Mouse (Mus musculus) mature B cell (primary cell): ENCODE results near the gene Clec4e.
"Not testable (repeated sequence)": the region's sequence is repeated elsewhere in the genome, so short reads cannot be mapped to it uniquely, and the experiment has no call there.

Experiments
- in situ Hi-C: fragments of 300-500 bp; cut with MboI; formaldehyde crosslinking; loops from 2 replicates; pipeline ENCODE4 v1.14.3; 2019

Clec4e gene

DNA sequence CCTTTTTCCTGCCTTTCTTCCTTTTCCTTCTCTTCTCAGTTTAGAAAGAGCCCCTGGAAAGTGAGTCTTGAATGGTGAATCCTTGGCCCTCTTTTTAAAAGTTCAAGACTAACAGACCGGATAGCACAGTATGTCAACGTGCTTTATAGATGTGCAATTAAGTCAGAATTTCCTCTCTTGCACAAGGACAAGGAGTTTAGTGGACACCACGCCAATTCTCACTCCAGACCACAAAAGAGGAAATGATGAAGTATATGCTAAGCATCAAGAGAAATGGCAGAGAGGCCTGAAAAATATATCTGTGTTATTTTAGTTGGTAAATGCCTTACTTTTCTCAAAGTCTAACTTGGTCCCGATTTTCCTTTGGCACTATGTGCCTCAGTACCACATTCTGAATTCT lies at the start of gene Clec4e:
Gene Clec4e (minus strand): TSS at position 118 of the 400 bp plus-strand sequence.
- in situ Hi-C loops = no loop called here

DNA sequence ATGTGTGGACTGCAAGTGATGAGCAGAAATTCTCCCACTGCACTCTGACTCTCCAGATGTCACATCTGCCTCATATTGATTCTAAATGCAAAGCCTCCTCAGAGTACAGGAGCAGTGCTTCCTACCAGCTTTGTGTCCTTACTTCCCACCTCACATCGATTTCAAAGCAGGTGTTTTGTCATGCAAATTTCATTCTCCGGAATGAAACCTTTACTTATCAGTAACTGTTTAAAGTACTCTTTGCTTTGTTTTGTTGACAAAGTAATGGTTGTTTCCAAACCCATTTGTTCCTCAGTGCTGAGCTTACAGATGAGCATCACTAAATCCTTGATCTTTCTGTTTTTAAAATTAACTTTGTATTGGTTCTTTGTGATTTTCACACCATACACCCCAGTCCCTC lies 42.8 kb upstream of the Clec4e start:
- in situ Hi-C loops = no loop called here

GRCm38 (mm10) chr6:123308033-123308432 lies 18.4 kb upstream of the Clec4e start, which contains the start of gene Vmn2r19:
TSS of gene Vmn2r19 (plus strand) at chr6:123308333.
- in situ Hi-C loops = no loop called here

- in situ Hi-C loops = not testable (repeated sequence)
Measured at GRCm38 (mm10) chr6:123306315-123306714, 16.6 kb upstream of the Clec4e start.

- in situ Hi-C loops = no loop called here
Measured at GRCm38 (mm10) chr6:123296687-123297086, 7.0 kb upstream of the Clec4e start.

DNA sequence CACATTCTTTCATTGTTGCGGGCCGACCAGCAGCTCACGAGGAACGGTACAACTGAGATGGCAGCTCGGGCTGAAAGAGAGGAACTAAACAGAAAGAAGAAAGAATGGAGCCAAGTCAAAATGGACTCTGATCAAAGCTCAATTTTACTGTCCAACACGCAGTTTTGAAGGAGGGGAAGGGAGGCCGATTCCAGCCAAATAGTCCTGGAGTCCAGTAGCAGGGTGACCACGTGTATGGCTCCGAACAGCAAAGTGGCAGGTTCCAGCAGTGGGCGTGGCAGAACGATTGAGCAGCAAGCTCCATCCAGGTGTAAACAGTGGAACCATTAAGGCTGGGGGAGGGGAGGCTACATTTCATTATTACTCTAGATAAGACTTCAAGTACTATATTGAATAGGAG lies 3.8 kb upstream of the Clec4e start:
- in situ Hi-C loops = not testable (repeated sequence)

- in situ Hi-C loops = no loop called here
Measured at GRCm38 (mm10) chr6:123292751-123293400, 3.2 kb upstream of the Clec4e start.

DNA sequence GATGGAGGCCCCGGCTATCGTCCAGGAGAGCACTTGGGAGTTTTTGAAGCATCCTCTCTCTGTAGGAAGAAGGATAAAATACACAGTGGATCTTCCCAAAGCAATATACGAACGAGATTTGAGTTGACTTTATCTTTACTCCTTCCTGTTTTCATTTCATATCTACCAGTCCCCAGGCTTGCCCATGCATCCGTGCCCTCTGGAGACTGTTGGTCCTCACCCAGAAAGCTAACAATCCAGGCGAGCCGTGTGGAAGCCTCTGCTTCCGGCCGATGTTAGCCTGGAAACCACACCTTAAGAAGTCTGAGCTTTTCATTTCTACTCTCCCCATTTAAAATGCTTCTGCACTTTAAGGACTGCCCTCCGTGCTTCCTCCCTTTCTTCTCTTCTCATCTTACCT lies 739 bp downstream of the Clec4e start:
- in situ Hi-C loops = no loop called here

GRCm38 (mm10) chr6:123286311-123286710 lies 3.4 kb downstream of the Clec4e start:
- in situ Hi-C loops = no loop called here

DNA sequence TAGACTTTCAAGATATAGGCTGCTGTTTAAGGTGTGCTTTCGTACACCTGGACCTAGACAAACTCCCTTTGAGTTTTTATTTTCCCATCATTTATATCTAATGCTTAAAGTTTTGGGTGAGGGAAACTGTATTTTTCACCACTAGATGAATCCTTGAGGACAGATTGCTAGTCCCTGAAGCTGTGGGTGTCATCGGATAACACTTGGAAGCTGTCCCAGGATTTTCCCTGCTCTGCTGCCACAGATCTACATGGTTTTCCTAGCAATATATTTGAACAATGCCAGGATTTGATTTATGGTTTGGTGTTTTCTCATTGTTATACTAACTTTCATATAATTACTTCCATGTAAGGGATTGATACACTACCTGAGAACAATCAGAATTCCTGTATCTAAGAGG lies 10.2 kb downstream of the Clec4e start:
- in situ Hi-C loops = no loop called here

GRCm38 (mm10) chr6:123266945-123267344 lies 22.7 kb downstream of the Clec4e start:
- in situ Hi-C loops = no loop called here

DNA sequence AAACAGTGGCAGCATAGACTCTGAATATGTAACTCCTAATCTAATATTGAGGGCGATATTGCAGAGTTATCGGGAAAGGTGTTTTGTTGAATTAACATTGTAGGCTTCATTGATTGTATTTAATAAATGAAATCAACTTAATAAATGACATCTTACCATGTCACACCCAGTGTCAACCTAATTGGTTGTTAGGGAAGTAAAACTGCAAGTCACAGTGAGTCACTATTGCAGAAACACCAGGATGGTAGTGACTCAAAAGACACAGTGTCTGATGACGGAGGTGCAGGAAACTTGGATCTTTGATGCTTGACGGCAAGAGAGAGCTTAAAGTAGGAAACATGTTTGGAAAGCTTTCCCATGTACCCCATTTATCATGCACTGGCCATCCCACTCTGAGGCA lies 23.9 kb downstream of the Clec4e start:
- in situ Hi-C loops = no loop called here

DNA sequence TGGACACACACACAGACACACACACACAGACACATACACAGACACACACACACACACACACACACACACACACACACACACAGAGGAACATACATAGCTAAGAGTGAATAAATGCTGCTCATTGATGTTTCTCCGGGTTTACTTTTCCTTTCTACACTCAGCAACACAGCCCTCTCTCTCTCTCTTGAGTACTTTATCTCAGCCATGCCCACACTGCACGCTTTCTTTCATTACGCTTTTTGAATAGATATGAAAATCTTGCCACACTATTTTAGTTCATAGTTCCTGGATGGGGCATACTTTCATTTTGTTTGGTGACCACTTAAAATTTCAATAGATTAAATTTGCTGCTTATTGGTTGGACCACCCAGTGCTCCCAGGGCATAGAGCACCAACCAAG lies 25.5 kb downstream of the Clec4e start:
- in situ Hi-C loops = no loop called here

DNA sequence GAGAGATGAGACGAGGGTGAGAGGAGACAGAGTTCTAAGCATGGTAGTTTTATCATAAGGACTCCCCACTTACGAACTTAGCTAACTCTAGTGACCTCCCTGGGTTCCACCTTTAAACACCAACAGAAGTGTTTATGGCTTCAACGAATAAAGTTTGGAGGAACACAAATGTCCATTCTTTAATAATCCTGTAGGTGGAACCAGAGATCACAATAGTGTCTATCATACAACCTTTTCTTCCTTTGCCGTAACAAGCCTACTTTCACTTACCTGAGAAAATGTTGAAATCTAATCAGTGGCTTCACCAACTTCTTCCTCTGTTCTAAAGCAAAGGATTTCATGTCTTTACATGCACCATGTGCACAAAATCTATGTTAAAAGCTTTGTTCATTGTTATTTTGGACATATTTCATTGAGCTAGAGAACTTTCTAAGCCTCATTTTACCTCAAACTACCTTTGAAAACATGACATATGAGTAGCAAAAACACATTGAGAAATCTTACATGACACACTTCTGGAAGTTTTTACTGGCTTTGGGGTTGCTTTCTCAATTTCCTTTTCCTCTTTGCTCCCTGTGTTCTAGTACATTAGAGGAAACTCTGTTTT lies 28.0 kb downstream of the Clec4e start, which contains the start of gene Clec4d:
Gene Clec4d (plus strand): TSS at position 557 of the 607 bp plus-strand sequence.
- in situ Hi-C loops = no loop called here

DNA sequence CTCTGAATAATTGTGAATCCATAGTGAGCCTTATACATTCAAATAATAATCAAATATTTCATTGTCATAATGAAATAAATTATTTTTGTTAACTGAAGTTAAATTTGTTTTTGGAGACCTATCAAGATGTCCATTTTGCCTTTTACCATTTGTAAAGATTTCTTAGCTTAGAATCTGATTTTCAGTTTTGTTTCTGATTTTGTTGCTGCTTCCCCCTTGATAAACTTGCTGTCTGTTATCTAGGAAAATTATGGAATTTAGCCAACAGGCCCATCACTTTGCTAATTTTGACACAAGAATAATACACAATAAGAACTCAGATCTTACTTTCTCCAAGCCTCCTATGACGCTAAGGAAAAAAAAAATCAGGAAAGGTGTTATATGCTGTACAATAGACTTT lies 28.8 kb downstream of the Clec4e start:
- in situ Hi-C loops = no loop called here

DNA sequence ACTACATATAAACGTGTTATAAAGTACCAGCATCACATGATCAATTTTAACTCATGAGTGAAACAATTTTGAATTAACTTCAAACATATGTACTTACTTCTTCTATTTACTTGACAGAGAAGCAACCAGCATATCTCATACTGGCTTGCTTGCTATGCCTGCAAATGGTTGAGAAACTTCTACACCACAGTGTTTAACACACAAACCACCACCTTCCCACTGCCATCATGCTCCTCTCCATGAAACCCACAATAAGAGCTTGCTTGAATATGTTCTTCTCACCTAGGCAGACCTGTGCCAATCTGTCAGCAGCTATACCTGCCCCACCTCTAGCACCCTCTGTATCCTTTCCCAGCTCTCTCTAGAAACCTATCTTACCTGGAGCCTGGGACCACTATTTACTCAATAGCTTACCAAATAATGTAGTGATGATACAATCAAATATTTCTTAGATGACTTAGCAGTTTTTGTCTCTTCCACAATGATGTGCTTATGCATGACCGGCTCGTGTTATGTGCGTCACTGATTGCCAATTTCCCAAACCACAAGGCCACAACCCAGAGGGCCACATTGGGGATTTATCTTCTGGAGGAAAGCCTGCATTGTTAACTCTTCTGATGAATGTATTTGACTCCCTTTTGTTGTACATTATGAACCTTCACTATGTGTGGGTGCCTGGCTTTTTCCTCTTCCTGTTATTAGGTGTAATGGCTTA lies 29.6 kb downstream of the Clec4e start:
- in situ Hi-C loops = no loop called here

- in situ Hi-C loops = no loop called here
Measured at GRCm38 (mm10) chr6:123258946-123259345, 30.7 kb downstream of the Clec4e start.

- in situ Hi-C loops = no loop called here
Measured at GRCm38 (mm10) chr6:123252735-123253134, 36.9 kb downstream of the Clec4e start.

DNA sequence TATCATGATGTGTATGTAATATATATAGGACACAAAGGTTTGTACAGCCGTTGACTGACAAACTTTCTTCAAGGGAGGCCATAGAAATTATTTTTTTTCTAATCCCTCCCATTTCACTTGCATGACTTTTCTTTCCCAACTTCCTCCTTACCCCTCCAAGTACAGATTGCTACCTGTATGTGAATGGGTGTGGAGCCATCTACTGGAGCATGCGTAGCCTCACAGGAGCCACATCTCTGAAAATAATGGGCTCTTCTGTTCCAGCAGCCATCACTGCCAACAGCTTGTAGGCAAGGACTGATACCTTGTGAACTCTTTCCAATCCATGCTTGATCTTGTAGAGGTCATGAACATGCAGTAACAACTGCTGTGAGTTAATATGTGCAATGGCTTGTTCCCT lies 40.8 kb downstream of the Clec4e start:
- in situ Hi-C loops = not testable (repeated sequence)

GRCm38 (mm10) chr6:123244201-123244600 lies 45.5 kb downstream of the Clec4e start:
- in situ Hi-C loops = no loop called here

DNA sequence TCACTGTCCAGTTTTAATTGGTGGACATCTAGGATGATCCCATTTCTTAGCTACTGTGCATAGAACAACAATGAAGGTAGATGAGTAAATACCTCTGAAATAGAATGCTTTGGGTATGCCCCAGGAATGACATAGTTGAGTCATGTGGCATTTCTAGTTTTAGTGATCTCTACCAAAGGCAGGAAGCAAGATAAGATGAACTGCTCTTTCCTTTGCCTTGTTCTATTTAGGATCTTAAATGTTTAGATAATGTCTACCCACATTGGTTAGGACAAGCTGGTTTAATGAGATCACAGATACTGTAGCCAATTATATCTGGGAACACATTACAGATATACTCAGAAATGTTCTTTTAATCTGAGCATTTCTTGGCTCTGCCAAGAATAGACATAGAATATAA lies 52.1 kb downstream of the Clec4e start:
- in situ Hi-C loops = no loop called here
